Mouse (Mus musculus) T-cell, adult 2 months (primary cell): ENCODE data around the gene Fam219a.

Experiments
- DNase-seq: peaks from one replicate; pipeline ENCODE4 v3.0.0; 2022; ENCODE audit warnings: low spot score

Fam219a gene

DNA sequence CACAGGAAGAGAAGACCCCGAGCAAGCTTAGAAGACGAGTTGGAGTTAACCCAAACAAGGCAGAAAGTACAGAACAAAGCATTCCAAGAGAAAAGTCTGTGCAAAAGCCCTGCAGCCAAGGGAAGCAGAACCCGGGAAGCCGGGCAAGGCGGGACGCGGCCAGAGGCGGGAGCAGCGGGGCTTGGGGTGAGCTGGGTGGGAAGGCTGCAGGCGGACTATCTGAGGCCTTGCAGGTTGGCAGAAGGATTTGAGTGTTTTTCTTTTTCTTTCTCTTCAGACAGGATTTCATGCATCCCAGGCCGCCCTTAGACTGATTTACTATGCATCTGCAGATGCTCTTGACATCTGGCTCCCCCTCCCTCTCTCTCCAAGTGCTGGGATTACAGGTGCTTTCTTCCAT lies 16.2 kb downstream of the Fam219a start:
- no peak for DNase-seq

DNA sequence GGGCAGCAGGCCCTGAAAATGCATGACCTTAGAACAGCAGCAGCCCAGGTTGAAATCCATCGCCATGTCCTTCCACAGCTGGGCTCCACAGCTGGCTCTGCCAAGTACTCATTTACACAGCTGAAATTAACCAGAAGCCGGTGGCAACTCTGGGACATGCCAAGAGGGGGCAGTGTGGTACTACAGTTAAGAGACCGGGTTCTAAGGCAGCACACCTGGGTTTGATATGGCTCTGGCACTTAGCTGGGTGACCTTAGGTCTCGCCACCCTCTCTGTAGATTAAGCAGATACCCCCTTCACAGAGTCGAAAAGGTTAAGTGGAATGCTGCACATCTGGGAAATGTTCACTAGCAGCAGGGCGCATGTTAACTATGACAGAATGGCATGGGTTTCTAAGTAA lies 16.8 kb downstream of the Fam219a start:
- DNase-seq, result peak; percentile 68

DNA sequence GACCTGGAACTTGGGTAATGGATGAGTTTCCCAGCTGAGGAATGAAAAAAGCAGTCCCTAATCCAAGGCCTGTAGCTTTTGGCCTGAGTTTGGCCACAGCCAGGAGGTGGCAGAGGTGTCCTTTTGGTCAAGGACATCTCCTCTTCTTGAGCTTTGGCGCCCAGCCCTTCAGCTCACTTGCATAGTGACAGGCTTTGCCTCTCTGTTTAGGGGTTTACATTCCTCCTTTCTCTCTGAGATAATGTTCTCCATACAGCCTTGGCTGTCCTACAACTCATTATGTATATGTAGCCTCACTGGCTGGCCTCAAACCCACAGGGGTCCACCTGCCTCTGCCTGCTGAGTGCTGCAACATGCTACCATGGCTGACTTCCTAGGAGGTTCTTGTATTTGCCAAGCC lies 22.3 kb downstream of the Fam219a start:
- no peak for DNase-seq

DNA sequence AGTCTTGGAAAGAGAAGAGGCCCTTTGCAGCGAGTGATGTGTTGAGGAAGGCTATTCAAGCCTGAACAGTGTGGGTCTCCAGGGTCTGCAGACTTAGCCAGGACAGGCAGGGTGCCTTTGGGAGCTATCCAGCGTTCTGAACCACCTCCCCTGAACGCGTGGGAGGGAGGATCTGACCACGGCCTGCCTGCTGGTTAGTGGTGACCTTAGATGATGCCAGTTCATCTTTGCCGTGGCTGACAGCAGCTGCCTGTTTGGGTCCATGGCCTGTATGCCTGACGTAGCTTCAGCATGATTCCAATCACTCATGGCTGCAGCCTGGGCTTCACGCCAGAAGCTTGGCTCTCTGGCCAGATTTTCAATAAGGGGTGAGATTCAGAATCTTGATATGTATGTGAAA lies 23.4 kb downstream of the Fam219a start:
- no peak for DNase-seq

DNA sequence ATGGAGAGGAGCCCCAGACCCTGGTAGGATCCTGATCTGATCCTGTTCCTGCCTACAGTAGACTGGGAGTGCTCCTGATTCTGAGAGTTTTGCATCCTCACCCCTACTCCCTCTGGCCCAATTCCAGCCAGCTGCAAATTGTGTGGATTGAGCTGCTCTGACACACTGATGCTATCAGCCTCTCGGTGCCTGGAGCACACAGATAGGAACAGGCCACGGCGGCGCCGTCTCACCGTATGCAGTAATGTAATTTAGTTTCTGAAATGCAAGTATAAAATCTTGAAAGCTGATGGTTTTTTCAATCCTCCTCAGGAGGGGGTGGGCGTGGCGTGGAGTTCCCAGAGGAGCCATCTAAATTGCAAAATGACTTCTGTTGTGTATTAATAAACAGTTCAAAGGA lies 27.2 kb downstream of the Fam219a start:
- DNase-seq, result no peak

DNA sequence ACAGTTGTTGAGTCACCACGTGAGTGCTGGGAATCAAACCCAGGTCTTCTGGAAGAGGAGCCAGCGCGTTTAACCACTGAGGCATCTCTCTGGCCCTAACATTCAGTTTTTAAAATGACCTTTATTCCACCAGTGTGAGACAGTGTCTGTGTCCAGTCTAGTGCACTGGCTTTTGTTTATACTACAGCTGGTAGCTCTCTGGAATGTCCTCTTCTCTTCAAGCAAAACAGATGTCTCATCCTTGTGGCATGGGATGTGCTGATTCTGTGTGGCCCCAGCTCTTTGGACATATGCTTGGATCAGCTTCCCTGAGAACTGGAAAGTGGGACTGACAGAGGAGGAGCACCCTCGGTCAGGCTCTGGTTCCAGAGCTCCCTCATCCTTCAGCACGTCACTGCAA lies 34.5 kb downstream of the Fam219a start:
- DNase-seq, result no peak

DNA sequence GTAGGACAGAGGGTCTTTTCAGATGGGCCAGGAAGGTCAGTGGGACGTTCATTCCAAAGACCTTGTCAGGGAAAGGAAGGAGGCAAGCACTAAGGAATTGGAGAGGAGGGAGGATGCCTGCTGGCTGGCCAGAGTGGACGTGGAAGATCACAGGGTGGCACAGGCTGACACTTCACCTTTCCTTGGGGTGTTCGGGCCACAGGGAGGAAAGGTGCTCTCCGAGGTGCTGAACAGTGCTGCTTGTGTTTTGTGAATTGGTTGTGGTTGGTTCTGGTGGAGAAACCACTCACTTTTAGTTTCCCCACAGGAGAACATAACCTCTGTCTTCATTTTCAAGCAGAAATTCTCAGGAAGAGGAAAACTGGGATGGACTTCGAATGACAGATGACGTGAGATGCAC lies 36.9 kb downstream of the Fam219a start:
- DNase-seq, result no peak

DNA sequence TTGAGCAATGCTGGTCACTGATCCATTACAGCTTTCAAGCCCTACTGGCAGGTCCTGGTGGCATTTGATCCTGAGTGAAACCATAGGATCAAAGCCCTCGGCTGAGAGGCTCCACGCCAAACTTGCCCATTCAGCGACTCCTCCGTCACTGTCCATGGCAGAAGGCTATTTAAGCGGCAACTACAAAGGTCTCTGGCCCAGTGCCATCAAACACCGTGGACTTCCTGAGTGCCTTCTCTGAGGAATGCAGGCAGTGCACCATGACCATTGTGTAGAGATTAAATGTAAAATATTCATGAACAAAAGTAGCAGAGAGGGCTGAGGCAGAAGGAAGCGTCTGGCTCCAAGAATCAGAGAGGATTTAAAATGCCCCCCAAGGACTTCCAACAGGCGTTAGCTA lies 41.3 kb downstream of the Fam219a start:
- DNase-seq, result no peak

DNA sequence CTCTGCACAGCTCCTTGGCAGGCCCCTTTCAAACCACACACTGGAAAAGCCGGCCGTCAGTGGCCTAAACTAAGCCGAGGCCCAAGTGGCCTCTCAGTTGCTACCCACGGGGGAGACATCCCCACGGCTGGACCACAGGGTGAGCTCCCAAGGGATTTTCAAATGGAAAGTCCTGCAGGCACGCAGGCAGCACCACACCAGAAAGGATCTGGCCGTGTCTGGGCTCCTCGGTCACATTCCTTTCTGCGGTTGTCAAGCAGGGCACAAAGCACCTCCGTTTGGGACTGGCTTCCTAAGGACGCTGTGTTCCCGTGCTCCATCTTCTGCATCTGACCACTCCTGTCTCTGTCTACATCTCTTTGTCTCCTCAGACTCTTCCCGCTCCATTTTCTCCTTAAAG lies 42.3 kb downstream of the Fam219a start:
- DNase-seq, result no peak

DNA sequence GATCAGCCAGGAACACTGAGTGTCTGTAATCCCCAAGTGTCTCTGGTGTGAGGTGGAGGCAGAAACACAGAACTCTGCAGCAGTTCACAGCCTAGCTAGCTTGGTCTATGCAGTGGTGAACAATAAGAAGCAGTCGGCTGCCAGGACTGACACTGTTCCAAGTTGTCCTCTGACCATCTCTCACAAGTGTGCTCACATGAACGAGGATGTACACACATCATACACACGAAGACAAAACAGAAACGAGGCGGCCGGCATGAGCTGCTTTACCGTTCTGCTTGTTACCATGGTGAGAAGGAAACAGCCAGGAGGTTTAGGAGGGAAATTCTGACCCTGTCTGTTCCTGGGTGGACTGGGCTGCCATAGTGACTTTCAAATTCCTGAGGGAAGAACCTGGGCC lies 42.8 kb downstream of the Fam219a start:
- no peak for DNase-seq

DNA sequence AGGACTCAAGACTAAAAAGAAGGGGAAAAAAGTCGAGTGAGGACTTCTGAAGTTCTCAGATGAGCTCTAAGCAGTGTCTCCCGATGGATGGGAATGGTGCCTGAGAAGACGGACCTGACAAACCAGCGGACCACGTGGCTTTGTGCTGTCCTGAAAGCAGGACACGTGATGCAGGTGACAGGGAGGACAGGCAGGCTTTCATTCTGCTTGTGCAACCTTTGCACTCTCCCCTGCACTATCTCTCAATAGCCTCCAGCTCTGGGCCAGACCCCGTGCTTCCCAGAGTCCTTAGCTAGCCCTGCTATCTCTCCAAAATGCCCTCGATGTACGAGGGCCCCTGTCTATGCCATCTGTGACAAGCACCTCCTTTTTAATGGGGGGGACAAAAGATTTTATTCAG lies 44.5 kb downstream of the Fam219a start:
- no peak for DNase-seq

DNA sequence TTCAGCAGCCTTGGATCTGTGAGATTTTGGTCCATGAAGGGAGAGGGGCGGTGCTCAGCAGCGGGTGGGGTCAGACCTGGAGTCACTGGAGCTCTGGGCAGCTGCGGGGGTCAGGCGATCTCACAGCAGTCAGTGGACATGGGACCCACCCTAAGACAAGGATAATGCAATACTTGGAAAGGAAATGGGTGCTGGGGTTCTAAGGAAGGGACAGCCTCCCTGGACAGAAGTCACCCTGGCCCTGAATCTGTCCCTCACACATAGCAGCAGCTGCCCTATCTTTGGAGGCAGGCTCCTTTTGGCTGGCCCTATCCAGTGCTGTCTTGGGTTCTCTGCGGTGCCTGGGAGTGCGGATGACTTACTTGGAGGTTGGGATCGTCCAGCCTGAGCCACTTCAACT lies 45.5 kb downstream of the Fam219a start:
- no peak for DNase-seq

DNA sequence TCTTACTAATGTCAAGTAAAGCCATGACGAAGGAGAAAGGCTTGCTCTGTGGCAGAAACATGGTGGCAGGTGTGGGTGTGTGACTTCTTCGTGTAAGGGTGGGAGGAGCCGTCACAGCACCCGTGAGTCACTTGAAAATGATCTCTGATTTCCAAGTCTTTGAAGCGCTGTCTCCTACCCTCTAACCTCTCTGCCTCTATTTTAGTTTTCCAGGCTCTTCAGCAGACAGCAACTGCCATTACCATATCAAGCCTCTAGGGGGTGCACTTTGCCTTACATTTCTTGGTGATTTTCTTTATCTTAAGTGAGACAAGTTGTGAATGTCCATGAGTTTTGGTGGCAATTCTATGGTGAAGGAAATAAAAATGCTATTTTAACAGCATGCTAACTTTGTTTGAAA lies 46.5 kb downstream of the Fam219a start:
- DNase-seq, result peak; percentile 22

DNA sequence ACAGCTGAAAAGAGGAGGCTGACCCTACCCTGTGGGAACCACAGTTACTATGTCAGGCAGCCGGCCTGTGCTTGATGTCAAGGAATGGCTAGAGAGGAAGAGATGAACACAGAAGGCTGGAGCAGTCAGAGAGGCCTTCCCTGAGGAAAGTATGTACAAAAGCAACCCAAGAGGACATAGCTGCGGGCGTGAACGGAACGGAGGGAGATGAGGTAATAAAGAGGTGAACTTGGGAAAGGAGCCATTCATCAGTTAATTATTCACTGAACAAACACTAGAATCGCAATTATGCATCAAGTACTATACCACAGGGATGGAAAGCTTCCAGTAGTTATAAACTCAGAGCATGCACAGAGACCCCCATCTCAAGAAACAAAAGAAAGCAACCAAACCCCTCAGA lies 47.2 kb downstream of the Fam219a start:
- no peak for DNase-seq

DNA sequence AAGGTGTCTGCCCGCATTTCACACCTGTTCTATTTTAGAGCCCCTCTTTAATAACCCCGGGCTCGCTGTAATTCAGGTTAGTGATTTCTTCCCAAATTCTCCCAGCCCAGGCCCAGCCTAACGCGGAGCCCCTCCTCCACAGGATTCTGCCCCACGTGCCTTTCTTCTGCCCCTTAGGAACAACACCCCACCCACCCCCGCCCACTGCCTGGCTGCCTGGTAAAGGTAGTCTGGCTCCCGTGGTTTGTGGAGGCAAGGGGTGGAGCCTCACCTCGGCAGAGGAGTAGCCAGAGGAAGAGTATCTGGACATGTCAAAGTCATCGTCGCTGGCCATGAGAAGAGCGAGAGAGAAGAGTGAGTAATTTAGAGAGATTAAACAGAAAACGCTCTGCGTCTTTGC lies 48.7 kb downstream of the Fam219a start:
- DNase-seq, result no peak

DNA sequence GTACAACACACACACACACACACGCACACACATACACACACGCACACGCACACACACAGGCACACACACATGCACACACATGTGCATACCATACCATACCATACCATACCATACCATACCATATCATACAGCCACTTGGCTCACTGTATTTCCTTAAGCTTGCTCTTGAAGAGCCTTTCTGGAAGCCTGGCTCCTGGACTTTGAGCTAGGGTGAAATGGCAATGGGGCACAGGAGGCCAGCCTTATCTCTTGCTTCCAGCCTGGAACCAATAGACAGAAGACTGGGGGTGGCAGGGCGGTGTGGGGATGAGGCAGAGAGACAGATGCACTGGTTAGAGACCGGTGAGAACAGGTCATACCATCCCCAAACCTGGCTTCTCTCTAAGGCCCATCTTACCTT lies 50.1 kb downstream of the Fam219a start:
- no peak for DNase-seq

DNA sequence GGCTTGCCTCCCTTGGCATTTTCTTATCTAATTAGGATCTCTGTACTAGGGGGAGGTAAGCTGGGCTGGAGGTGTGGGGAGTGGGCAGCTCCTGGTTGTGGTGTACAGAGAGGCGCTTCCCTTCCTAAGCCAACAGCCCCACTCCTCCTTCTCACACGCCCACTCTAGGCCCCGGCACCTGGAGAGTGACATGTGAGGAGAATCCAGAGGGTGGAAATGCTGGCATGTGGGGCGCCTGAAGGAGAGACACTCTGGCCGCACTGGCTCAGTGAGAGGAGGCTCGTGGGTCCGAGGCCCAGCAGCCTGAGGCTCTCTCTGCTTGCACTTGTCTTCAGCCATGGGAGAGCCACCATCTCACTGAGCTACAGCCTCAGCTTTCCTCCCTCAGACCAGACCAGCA lies 51.0 kb downstream of the Fam219a start:
- DNase-seq, result no peak

DNA sequence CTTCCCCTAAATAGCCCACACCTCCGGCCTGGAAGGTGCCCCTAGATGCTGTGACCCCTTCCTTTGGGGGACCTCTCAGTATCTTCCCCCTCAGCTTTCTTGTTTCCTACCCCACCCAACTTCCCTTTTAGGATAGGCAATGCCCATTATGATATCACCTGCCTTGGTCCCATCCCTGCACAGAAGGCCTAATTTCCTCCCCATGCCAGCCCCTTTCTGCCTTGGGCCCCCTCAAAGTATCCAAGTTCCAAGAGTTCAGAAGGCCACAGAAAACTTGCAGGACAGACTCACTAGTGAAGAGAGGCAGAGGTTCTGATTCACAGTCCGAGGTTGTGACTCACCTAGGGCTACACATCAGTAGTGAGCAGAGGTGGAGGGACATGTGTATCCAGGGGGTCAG lies 52.1 kb downstream of the Fam219a start, which contains the start of gene 1110017D15Rik:
Gene 1110017D15Rik (minus strand): TSS at position 101 of the 400 bp plus-strand sequence.
- DNase-seq, result no peak

DNA sequence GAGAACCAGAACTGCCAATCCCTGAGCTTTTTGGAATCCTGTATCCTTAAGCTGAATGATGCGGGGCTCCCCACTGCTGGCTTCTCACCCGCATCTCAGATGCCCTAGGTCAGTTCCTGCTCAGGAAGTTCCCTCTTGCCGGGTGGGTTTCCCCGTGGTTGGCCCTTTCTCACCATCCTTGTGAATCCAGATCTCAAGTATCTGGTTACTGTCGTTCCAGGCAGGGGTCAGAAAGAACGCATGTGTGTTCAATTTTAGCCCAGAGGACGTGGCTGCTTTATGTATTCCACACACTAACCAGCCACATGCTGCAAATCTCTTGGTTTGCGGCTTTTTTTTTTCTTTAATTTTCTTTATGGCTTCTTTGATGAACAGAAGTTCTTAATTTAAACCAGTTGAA lies 55.6 kb downstream of the Fam219a start:
- DNase-seq, result no peak

DNA sequence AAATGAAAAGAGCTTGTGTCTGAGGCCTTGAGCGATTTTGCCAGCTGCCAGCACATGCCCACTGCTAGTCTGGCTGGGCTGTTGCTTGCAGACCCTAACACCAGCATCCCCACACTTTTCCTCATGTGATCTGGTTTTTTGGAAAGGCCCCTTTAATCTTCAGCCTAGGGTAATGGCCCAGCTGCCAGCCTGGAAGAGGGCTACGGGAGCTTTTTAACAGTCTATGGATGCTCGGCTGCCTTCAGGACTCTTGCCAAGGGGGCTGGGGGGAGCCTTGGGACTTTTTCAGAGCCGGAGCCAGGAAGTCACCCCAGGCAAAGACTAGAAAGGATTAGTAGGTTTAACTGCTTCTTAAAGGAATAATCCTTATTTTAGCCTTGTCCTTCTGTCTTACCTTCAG lies 56.0 kb downstream of the Fam219a start:
- DNase-seq, result no peak

DNA sequence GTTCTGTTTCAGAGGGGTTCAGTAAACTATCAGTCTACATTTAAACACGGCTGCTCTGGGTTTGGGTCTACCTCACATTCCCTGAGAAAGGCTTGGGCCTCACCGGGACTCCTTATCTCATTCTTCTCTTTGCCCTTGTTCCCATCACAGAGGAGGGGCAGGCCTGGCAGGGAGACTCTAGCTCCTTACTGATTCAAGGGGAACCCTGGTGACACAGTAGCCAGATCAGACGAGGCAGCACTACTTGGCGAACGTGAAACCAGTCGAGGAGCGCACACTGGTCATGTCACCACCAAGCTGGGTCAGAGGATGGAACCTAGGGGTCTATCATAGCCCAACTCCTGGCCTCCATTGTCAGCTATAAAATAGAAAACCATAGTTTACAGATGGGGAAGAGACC lies 61.3 kb downstream of the Fam219a start:
- DNase-seq, result no peak

DNA sequence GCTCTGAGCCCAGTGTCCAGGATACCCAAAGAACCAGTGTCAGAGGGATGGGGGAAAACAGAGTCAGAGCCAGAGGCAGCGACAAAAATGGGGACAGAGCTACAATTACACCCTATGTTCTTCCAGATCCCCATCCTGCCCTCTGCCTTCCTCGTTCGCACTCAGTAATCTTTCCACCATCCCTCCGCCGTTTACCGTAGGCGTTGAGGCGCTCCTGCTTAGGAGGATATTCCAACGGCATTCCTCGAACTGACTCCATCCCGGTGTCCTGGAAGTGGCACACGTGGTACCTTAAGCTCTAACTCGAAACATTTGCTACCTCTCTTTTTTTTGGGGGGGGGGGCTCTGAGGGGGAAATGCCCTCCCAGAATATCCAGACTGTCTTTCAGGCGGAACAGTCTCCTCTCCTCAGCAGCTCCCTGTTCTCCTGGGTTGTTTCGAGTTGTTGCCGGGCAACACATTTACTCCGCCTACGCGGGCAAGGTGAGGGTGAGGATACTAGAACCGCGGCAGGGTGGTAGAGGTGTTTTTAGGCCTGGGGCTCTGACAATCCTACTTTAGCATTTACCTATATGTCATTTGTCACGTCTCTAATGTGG lies 61.9 kb downstream of the Fam219a start:
- DNase-seq, result no peak

DNA sequence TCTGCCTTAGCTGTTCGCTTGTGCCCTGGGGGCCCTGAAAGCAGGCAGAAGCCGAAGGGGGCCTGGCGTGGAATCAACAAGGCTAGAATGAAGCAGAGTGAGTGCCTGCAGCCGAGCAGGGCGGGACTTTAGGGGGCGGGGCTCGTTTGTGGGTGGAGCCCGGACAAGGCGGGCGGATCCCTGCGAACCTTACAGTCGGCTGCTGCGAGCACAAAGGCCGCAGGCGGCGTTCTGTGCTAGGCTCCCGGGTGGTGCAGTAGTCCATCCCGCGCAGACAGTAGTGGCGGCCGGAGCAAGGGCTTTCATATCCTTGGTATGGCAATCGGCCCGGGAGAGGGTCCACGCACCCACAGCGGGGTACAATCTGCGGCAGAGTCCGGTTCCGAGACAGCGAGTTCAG lies 62.4 kb downstream of the Fam219a start:
- DNase-seq, result peak; percentile 69

DNA sequence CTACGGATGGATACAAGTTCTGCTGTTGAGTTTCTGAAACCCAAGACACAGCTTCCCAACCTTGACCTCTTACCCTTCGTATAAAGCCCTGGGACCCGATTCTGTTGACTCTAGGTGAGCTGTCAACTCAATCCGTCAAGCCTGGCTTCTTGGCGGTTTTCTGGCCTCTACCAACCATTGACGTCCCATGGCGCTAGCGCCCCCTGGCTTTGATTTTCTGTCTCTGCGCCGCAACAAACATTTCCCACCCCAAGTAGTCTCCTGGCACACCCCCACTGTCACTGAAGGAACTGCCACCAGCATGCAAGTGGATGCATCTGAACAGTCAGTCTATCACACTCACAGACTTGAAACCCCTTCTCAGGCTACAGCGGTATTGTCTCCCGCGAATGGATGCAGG lies 63.2 kb downstream of the Fam219a start:
- DNase-seq, result peak; percentile 37

DNA sequence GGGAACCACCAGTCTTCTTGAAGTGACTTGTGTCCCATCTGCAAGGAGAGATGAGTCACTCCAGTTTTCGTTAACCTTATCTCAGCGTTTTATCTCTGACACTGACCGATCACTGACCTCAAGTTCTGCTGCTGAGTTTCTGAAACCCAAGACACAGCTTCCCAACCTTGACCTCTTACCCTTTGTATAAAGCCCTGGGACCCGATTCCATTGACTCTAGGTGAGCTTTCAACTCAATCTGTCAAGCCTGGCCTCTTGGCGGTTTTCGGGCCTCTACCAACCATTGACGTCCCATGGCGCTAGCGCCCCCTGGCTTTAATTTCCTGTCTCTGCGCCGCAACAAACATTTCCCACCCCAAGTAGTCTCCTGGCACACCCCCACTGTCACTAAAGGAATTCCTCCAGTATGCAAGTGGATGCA lies 64.2 kb downstream of the Fam219a start:
- DNase-seq, result no peak
